Mouse (Mus musculus) heart, embryonic 13.5 days (tissue): ENCODE measurements around the gene Recql5. TPM values are rescaled to one million over a fixed set of nuclear protein-coding genes. Genes with fewer than 3 reads are reported as not detected.

Experiments used
- ATAC-seq: fragments of 200-750 bp; cut with Nextera tagmentation; 2 replicates; pipeline ENCODE4 v1.8.0; 2017; ENCODE audit warnings: moderate TSS enrichment; ENCODE audit not compliant: insufficient number of reproducible peaks, low FRiP score, low TSS enrichment; ENCODE audit errors: extremely low read depth
- H3K27ac ChIP-seq: fragments of 300-500 bp; sonication (generic); replicated peaks from 2 replicates; pipeline ENCODE4 v1.5.1; 2015; ENCODE audit warnings: moderate library complexity, mild to moderate bottlenecking, inconsistent platforms
- H3K27me3 ChIP-seq: fragments of 300-500 bp; sonication (generic); replicated peaks from 2 replicates; pipeline ENCODE4 v1.6.1; 2015; ENCODE audit warnings: mild to moderate bottlenecking, inconsistent platforms
- H3K36me3 ChIP-seq: fragments of 300-500 bp; sonication (generic); 2 replicates; pipeline ENCODE4 v1.6.1; 2015; ENCODE audit warnings: mild to moderate bottlenecking, inconsistent platforms
- H3K4me1 ChIP-seq: fragments of 300-500 bp; sonication (generic); 2 replicates; pipeline ENCODE4 v1.6.1; 2015; ENCODE audit warnings: inconsistent platforms
- H3K4me2 ChIP-seq: fragments of 300-500 bp; sonication (generic); 2 replicates; pipeline ENCODE4 v1.6.1; 2015; ENCODE audit warnings: inconsistent platforms, mild to moderate bottlenecking, moderate library complexity
- H3K4me3 ChIP-seq: fragments of 300-500 bp; sonication (generic); 2 replicates; pipeline ENCODE4 v1.5.1; 2015; ENCODE audit warnings: moderate library complexity, mild to moderate bottlenecking, inconsistent platforms
- H3K9ac ChIP-seq: fragments of 300-500 bp; sonication (generic); 2 replicates; pipeline ENCODE4 v1.6.1; 2015; ENCODE audit warnings: inconsistent platforms, mild to moderate bottlenecking, moderate library complexity
- H3K9me3 ChIP-seq: fragments of 300-500 bp; sonication (generic); 2 replicates; pipeline ENCODE4 v1.6.1; 2016; ENCODE audit warnings: inconsistent platforms
- WGBS: fragments of 180-500 bp; shearing (Covaris S2); methylation state at CpG from one replicate; pipeline ENCODE4 v1.1.7; 2015; ENCODE audit warnings: mixed read lengths; 5-methylcytosine and 5-hydroxymethylcytosine counted together
- polyA plus RNA-seq: library from polyadenylated mRNA; unstranded; fragments of >200 nt; fragmentation: Nextera tagmentation; extraction: Ambion mirVana; gene quantifications from 2 replicates; pipeline ENCODE4 v1.2.1, GENCODE M21; 2015

The Recql5 gene
- polyA plus RNA-seq, 1 experiment from 2014 or later = 11.6 TPM

DNA sequence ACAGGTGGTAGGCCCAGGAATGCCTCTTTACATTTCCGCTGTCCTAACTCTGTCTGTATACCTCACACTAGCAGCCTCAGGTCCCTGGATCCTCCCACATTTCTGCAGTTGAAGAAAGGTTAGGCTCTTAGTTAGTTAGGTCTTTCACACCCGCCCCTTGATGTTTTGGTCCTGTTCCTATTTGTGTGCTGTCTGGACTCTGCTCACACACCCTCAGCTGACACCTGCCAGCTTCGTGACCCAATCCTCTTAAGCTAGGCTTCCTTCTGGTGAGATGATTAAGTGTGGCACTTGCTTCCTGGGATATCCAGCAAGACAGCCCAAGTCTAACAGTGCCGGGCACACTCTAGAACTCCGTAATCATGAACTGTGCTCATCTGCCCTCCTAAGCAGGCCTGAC is 26.8 kb downstream of the Recql5 start:
- H3K4me1 ChIP-seq = peaks cover 57% of the 10 kb centered on the region
- peaks cover 40% of the 10 kb centered on the region for H3K36me3 ChIP-seq
- 80% methylated on average over 5 of the region's 5 CpGs for WGBS

DNA sequence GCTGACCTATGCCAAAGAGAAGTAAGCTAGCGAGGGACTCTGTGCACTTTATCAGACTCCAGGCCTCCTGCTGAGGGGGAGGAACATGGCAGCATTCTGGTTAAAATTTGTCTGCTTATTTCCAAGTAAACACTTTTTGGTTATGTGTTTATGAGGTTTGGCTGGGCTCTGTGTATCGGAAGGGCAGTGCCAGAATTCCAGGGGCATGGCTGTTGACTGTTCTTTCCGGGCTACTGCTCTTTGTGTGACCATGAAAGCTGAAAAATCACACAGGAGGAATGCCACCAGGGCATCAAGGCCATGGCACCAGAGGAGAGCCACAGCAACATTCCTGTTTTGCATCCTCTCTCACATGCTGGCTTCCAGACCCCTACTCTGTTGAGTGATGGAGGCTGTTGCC is 27.2 kb downstream of the Recql5 start:
- no peak for ATAC-seq
- H3K4me1 ChIP-seq = peaks cover 57% of the 10 kb centered on the region
- H3K9ac ChIP-seq = peak overlapping the region; percentile 65
- no peak overlapping the region for H3K4me3 ChIP-seq
- H3K27me3 ChIP-seq = no peaks in the 10 kb centered on the region
- 68% methylated on average over 3 of the region's 3 CpGs for WGBS
- H3K9me3 ChIP-seq = no peaks in the 10 kb centered on the region
- peaks cover 39% of the 10 kb centered on the region for H3K36me3 ChIP-seq
- H3K4me2 ChIP-seq = no peak overlapping the region
- peak overlapping the region; percentile 99; the same call in 1 of the 2 replicates for H3K27ac ChIP-seq

More for the DNA sequence above, 26.8 kb downstream of the Recql5 start:
- H3K27ac ChIP-seq = no peak overlapping the region
- H3K9ac ChIP-seq = no peak overlapping the region; the same call in 1 of the 2 replicates
- no peaks in the 10 kb centered on the region for H3K27me3 ChIP-seq
- H3K4me3 ChIP-seq = no peak overlapping the region
- H3K9me3 ChIP-seq = no peaks in the 10 kb centered on the region
- H3K4me2 ChIP-seq = no peak overlapping the region
- ATAC-seq = no peak

DNA sequence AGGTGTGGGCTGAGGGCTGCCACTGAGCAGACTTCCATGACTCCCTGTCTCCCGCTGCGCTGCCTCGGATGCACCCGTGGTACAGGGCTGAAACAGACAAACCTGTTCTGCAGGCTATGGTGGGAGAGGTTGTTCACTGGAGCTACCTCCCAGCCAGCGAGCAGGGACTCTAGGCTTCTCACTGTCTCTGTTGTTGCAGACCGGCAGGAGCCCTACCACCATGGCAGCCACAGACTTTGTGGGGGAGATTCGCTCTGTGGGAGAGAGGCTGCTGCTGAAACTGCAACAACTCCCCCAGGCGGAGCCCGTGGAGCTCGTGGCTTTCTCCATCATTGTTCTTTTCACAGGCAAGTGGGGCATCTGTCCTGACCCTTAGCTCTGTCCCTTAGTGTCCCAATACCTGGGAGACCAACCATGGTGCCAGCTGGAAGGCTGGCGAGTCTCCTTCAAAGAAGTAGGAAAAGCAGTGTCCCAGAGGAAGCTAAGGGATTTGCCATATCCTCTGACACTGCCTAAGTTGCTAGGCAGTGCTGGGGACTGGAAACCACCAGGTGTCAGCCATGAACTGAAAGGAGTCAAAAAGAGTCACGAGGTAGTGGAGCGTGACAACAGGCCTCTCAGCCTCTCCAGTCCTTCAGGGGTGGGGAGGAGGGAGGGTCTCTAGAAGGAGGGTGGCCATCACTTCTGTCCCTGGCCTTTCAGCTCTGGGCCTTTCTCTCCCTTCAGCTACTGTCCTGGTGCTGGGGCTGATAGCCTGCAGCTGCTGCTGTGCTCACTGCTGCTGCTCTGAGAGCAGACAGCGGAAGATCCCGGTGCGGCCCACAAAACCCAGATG is 28.1 kb downstream of the Recql5 start:
- H3K27ac ChIP-seq = peak overlapping the region; percentile 99
- WGBS = 48% methylated on average over 16 of the region's 16 CpGs
- peak overlapping the region; percentile 65 for H3K9ac ChIP-seq
- H3K4me1 ChIP-seq = peaks cover 65% of the 10 kb centered on the region
- H3K9me3 ChIP-seq = no peaks in the 10 kb centered on the region
- no peaks in the 10 kb centered on the region for H3K27me3 ChIP-seq
- no peak overlapping the region for H3K4me2 ChIP-seq
- no peak for ATAC-seq
- H3K36me3 ChIP-seq = peaks cover 39% of the 10 kb centered on the region
- H3K4me3 ChIP-seq = no peak overlapping the region

DNA sequence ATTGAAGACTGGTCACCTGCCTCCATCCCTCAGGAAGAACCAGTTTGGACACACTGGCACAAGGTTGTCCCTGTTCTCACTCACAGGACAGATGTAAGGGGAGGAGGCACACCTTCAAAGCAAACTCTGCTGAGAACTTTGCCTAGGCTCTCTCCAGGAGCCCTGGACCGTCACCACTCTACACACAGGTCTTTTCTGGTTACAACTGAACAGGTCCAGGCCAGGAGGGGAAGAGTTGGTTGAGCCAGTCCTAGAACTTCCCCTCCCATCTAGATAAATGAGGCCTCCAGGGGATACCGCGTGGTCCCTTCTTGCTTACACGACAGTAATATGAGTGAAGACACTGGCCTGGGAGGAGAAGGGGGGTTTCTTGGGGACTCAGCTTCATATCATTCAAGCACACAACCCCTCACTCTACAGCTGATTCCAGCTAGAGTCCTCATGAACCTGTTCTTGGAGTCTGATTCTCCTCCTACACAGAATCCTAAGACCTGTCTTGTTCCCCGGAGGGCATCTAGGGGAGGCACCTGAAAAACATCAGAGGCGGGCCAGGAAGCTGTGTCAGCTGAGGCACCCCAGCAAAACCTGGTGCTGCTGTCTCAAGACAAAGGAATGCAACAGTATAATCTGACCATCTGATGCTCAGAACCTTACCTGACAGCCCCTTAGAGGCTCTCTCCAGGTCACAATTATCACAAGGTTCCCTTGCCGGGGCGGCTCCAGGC is 28.9 kb downstream of the Recql5 start:
- H3K4me3 ChIP-seq = no peak overlapping the region
- ATAC-seq = no peak
- peaks cover 39% of the 10 kb centered on the region for H3K36me3 ChIP-seq
- H3K27me3 ChIP-seq = no peaks in the 10 kb centered on the region
- 56% methylated on average over 8 of the region's 8 CpGs for WGBS
- peak overlapping the region; percentile 74; the same call in 1 of the 2 replicates for H3K4me2 ChIP-seq
- H3K9ac ChIP-seq = peak overlapping the region; percentile 65
- H3K4me1 ChIP-seq = peaks cover 73% of the 10 kb centered on the region
- peak overlapping the region; percentile 99 for H3K27ac ChIP-seq
- no peaks in the 10 kb centered on the region for H3K9me3 ChIP-seq

DNA sequence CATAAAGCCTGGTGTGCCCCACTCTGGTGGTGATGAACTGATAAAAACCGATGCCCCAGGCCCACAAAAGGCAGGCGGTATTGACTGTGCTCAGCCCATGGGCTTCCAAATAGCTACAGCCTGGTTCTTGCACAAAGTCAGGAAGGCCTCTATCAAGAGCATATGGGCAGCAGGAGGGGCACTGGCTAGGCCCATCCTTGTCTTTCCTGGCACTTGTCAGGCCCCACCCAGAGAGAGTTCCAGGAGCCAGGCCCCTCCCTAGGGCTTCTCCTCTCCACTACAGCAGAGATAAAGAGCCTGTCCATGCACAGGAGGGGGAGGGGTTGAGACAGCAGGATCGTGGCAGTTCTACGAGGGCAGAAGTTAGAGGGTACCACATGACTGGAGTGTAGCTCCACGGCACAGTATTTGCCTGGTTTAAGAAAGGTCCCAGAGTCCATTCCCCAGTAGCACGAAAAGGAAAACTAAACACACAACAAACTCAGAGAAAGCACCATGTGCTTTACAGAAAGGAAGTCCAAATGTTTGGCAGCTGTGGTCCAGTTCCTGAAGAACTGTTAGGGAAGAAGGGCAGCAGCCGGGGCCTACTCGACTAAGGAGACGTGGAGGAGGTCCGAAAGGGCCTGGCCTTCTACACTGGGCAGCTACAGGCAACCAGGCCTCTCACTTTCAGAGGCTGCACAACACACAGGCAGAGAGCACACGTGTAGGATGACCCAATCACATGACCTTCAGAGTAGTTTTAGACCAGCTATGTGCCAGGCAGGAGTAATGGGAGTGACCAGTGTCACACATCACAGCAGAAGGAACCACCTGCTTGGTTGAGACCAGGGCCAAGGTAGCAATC is 29.7 kb downstream of the Recql5 start:
- H3K9ac ChIP-seq = peak overlapping the region; percentile 76
- peak overlapping the region; percentile 74 for H3K4me2 ChIP-seq
- H3K4me1 ChIP-seq = peaks cover 81% of the 10 kb centered on the region
- no peaks in the 10 kb centered on the region for H3K9me3 ChIP-seq
- WGBS = 27% methylated on average over 11 of the region's 11 CpGs
- H3K27ac ChIP-seq = peak overlapping the region; percentile 99
- H3K36me3 ChIP-seq = peaks cover 35% of the 10 kb centered on the region
- no peaks in the 10 kb centered on the region for H3K27me3 ChIP-seq
- no peak overlapping the region for H3K4me3 ChIP-seq
- peak; percentile 79 for ATAC-seq

DNA sequence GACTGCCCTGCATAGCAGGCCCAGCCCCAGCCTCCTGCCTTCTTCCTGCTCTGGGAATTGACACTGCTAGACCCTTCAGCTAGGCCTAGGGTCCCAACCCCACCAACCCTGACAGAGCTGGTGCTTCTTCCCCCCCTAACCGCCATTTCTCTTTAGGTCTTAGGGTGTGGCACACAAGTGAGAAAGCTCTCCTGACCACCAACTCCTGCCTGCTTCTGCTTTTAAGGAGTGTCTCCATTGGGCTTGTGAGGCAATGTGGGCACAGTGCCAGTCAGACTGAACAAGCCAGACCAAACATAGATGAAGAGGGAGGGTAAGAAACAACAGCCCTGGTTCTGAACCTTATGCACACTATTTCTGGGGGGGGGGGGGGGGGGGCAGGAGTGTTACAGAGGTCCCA is 30.4 kb downstream of the Recql5 start:
- Histone ChIP-seq H3K4me1 (peaks cover 84% of the 10 kb centered on the region), H3K27me3 (no peaks in the 10 kb centered on the region), H3K4me2 (peak overlapping the region; percentile 74), H3K36me3 (peaks cover 28% of the 10 kb centered on the region), H3K9me3 (no peaks in the 10 kb centered on the region), H3K9ac (peak overlapping the region; percentile 76), H3K4me3 (peak overlapping the region; percentile 52; the same call in 1 of the 2 replicates), H3K27ac (peak overlapping the region; percentile 99)
- WGBS = 30% methylated on average over 1 of the region's 1 CpGs
- ATAC-seq = no peak

DNA sequence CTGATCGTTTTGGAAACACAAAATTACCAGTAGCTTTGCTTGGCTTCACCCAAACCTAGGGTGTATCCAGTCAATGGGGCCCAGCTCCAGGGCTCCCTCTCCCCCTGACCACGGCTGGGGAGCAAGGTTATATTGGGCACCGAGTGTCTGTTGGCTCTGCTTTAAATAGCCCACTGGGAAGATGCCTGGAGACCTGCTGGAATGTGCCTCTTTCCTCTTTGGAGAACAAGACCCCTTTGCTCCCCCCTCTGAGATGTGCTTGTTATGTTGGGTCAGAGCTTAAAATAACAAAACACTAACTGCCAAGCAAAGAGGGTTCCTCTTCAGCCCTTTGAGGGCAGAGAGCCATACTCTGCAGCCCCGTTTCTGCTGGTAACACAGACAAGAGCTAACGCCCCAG is 31.1 kb downstream of the Recql5 start:
- Histone ChIP-seq H3K9ac (peak overlapping the region; percentile 76), H3K4me3 (peak overlapping the region; percentile 52), H3K4me1 (peaks cover 84% of the 10 kb centered on the region), H3K4me2 (peak overlapping the region; percentile 74), H3K9me3 (no peaks in the 10 kb centered on the region), H3K27me3 (no peaks in the 10 kb centered on the region), H3K36me3 (peaks cover 22% of the 10 kb centered on the region), H3K27ac (peak overlapping the region; percentile 99)
- ATAC-seq = no peak; the same call in 1 of the 2 replicates
- WGBS = 42% methylated on average over 5 of the region's 5 CpGs

DNA sequence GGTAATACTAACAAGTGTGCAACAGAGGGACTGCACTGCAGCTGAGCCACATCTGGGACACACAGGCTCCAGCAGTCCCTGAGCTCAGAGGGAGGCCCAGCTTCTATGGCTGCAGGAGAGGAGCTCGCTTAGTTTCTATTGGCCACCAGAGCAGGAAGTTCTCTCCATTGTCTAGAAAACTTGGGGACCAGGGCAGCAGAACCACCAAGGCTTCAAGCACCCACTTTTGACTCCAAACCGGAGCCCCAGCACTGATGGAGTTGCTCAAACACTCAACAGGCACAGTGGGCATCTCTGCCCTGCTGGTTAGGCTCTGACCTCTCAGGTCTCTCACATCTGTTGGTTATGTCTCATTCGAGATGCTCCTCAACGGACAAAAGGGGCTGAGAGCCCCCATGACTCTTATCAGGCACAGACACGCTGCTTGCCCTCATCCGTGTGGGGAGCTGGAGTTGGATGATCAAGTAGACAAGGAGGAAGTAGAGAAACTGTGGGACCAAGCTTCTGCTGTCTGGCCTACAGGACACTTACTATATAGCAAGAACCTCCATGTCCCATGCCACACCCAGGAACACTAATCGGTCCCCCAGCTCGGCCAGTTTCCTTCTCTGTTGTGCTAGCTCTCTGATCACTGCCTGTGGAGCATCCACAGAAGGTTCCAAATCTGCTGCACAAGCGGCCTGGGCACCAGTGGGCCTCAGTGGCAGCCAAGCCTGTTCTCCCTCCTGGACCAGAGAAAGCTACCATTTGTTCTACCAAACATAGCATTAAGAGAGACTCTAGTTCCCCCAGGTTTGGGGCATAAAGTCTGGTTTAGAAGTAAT is 31.7 kb downstream of the Recql5 start:
- Histone ChIP-seq H3K4me3 (peak overlapping the region; percentile 52), H3K9me3 (no peaks in the 10 kb centered on the region), H3K4me1 (peaks cover 83% of the 10 kb centered on the region), H3K9ac (peak overlapping the region; percentile 73), H3K27me3 (no peaks in the 10 kb centered on the region), H3K27ac (peak overlapping the region; percentile 99), H3K36me3 (peaks cover 22% of the 10 kb centered on the region), H3K4me2 (peak overlapping the region; percentile 74)
- WGBS = 59% methylated on average over 9 of the region's 9 CpGs
- ATAC-seq = no peak

DNA sequence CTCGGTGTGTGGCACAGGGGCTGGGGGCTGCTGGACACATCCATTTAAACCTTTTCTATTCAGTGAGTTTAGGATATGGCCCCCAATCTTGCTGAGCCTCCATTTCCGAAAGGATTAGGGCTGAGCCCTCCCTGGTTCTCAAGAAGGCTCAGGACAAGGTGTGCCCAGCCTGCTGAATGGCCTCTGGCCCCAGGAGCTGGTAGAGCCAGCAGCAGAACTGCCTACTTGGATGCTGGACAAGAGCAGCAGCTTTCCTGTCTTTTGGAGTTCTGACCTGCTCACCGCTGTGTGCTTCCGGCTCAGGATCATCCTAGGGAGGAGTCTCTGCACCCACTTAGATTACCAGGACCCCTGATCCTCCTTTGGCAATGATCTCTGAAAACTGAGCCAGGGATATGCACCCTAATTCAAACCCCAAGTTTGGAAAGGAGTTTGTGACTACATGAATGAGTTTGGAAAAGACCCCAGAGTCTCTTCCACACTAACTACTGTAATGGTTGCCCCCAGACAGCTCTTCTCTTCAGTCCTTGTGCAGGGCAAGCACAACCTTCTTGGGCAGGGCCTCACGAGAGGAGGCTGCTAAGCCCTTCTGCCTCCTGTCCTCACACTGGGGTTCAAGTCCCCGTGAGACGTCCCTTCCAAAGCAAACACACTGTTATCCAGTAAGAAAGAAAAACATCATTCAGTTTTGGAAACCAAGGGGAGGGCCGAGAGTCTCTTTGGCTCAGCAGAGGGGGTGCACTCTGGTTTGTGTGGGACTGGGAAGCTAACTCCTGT is 32.5 kb downstream of the Recql5 start:
- no peak for ATAC-seq
- Histone ChIP-seq H3K27me3 (no peaks in the 10 kb centered on the region), H3K4me3 (peak overlapping the region; percentile 52), H3K4me2 (peak overlapping the region; percentile 74), H3K4me1 (peaks cover 75% of the 10 kb centered on the region), H3K27ac (peak overlapping the region; percentile 99), H3K36me3 (peaks cover 21% of the 10 kb centered on the region), H3K9me3 (no peaks in the 10 kb centered on the region), H3K9ac (peak overlapping the region; percentile 73)
- 45% methylated on average over 8 of the region's 8 CpGs for WGBS
